Mouse (Mus musculus): ENCODE measurements around the gene Inhbc. TPM values are rescaled to one million over a fixed set of nuclear protein-coding genes. Genes with fewer than 3 reads are reported as not detected.
"Not testable (repeated sequence)": the region's sequence is repeated elsewhere in the genome, so short reads cannot be mapped to it uniquely, and the experiment has no call there.

Gene Inhbc
- polyA plus RNA-seq, 2 experiments, result not detected

DNA sequence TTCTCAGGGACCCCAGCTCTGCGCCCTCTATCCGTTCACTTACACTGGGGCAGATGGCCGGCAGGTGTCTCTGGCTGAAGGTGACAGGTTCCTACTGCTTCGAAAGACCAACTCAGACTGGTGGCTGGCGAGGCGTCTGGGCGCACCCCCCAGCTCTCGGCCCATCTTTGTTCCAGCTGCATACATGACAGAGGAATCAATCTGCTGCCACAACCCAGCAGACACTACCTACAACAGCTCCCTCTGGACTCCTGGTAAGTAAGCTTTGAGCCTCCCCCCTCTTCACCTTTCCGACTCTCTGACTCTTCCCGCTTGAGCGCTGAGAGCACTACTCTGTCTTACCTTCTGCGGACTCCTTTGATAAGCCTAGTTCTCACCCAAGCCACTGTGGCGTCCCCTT is 48.1 kb downstream of the Inhbc start:
- H3K27me3 ChIP-seq (ENCODE audit: control insufficient read depth, insufficient read depth, low read length), result peaks cover 15% of the 10 kb centered on the region
- 51% methylated on average over 13 of the region's 13 CpGs for WGBS
- no peak for DNase-seq (ENCODE audit: low spot score)
- H3K27ac ChIP-seq (replicated peaks; ENCODE audit: low read depth, low read length), result no peak overlapping the region
- peaks cover 8% of the 10 kb centered on the region; the same call in 1 of the 2 replicates for H3K4me1 ChIP-seq (ENCODE audit: control insufficient read depth, insufficient read depth, low read length)
- no peak for TF ChIP-seq POLR2A (IDR thresholded peaks at IDR 0.05; ENCODE audit: borderline replicate concordance, extremely low read depth, insufficient read depth, insufficient read length)
- no peaks in the 10 kb centered on the region for H3K36me3 ChIP-seq (ENCODE audit: control insufficient read depth, insufficient read depth, low read length)
- H3K4me3 ChIP-seq (replicated peaks; ENCODE audit: low read length), result no peak overlapping the region
- no peak overlapping the region for H3K9ac ChIP-seq (ENCODE audit: low read depth, low read length, severe bottlenecking)
- no peaks in the 10 kb centered on the region for H3K9me3 ChIP-seq (ENCODE audit: control insufficient read depth, low read length)
- ATAC-seq (ENCODE audit: low FRiP score, low read depth), result no peak
- H3K4me2 ChIP-seq (replicated peaks; ENCODE audit: low read depth, low read length, severe bottlenecking), result no peak overlapping the region

DNA sequence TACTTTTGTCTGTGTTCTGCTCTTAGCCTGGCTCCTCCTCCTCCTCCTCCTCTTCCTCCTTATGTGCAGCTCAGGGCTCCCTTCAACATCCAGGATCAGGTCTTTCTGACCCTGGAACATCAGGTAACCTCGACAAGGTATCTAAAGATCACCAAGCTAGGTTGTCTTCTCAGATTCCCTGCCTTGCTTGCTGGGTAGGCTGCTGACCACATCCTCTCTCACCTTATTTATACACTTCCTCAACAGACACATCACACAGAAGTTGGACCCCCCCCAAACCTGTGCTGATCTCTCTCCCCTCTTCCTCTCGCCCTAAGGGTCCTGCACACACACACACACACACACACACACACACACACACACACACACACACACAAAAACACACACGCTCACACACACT is 48.6 kb downstream of the Inhbc start, which contains the start of gene Arhgap9:
Gene Arhgap9, plus strand, starts transcription at position 344 of the 400 bp plus-strand sequence.
- 73% methylated on average over 3 of the region's 3 CpGs for WGBS
- no peaks in the 10 kb centered on the region for H3K9me3 ChIP-seq (ENCODE audit: control insufficient read depth, low read length)
- DNase-seq (ENCODE audit: low spot score) (no peak), ATAC-seq (ENCODE audit: low FRiP score, low read depth) (no peak)
- no peak within 1 kb of the TSS for H3K9ac ChIP-seq (ENCODE audit: low read depth, low read length, severe bottlenecking)
- no peak within 1 kb of the TSS for H3K4me3 ChIP-seq (replicated peaks; ENCODE audit: low read length)
- no peak within 1 kb of the TSS for H3K4me2 ChIP-seq (replicated peaks; ENCODE audit: low read depth, low read length, severe bottlenecking)
- H3K4me1 ChIP-seq (ENCODE audit: control insufficient read depth, insufficient read depth, low read length), result peaks cover 8% of the 10 kb centered on the region; the same call in 1 of the 2 replicates
- TF ChIP-seq POLR2A (IDR thresholded peaks at IDR 0.05; ENCODE audit: borderline replicate concordance, extremely low read depth, insufficient read depth, insufficient read length), result no peak
- peaks cover 10% of the 10 kb centered on the region for H3K27me3 ChIP-seq (ENCODE audit: control insufficient read depth, insufficient read depth, low read length)
- no peak within 1 kb of the TSS for H3K27ac ChIP-seq (replicated peaks; ENCODE audit: low read depth, low read length)
- no peaks in the 10 kb centered on the region for H3K36me3 ChIP-seq (ENCODE audit: control insufficient read depth, insufficient read depth, low read length)

DNA sequence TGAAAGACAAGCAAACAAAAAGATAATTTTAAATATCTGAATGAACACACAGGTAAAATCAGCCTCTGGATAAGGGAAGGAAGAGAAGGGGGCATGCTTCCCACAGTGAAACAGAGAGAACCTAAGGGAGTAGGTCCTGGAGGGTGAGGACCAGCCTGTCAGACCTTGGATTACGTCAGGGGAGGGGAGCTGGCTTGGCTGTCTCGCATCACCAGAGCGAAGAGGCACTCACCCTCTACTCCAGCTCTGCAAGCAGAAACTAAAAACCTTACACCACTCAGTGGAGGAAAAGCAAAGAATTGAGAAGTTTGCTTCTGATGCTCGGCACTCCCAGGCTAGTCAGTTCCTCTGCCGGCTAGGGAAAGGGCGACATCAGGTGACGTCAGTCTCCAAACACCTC is 50.3 kb downstream of the Inhbc start:
- H3K36me3 ChIP-seq (ENCODE audit: control insufficient read depth, insufficient read depth, low read length), result no peaks in the 10 kb centered on the region
- no peaks in the 10 kb centered on the region for H3K27me3 ChIP-seq (ENCODE audit: control insufficient read depth, insufficient read depth, low read length)
- H3K9me3 ChIP-seq (ENCODE audit: control insufficient read depth, low read length), result no peaks in the 10 kb centered on the region
- no peak overlapping the region for H3K9ac ChIP-seq (ENCODE audit: low read depth, low read length, severe bottlenecking)
- ATAC-seq (ENCODE audit: low FRiP score, low read depth) (no peak), DNase-seq (ENCODE audit: low spot score) (no peak)
- TF ChIP-seq POLR2A (IDR thresholded peaks at IDR 0.05; ENCODE audit: borderline replicate concordance, extremely low read depth, insufficient read depth, insufficient read length), result no peak
- H3K4me2 ChIP-seq (replicated peaks; ENCODE audit: low read depth, low read length, severe bottlenecking), result no peak overlapping the region
- no peak overlapping the region for H3K4me3 ChIP-seq (replicated peaks; ENCODE audit: low read length)
- no peak overlapping the region for H3K27ac ChIP-seq (replicated peaks; ENCODE audit: low read depth, low read length)
- WGBS, result 68% methylated on average over 7 of the region's 7 CpGs
- H3K4me1 ChIP-seq (ENCODE audit: control insufficient read depth, insufficient read depth, low read length), result no peaks in the 10 kb centered on the region

DNA sequence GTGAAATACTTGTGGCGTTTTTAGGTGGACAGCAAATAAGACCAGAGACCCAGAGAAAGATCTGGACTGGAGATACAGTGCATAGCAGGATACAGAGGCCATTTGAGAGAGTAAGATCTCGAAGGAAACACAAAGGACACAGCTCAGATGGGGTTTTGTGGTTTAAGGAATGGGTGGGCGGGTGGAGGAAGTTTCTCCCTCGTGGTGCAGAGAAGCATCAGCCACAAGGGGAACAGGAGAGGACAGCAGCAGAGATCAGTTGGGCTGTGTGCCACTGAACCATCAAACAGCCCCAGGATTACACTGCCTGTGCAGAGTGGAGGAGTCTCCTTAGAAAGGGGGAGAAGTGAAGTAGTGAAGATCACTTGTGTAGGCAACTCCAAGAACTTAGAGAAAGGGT is 52.2 kb downstream of the Inhbc start:
- no peak for TF ChIP-seq POLR2A (IDR thresholded peaks at IDR 0.05; ENCODE audit: borderline replicate concordance, extremely low read depth, insufficient read depth, insufficient read length)
- DNase-seq (ENCODE audit: low spot score) (no peak), ATAC-seq (ENCODE audit: low FRiP score, low read depth) (no peak)
- 41% methylated on average over 4 of the region's 4 CpGs for WGBS
- H3K4me1 ChIP-seq (ENCODE audit: control insufficient read depth, insufficient read depth, low read length), result no peaks in the 10 kb centered on the region
- H3K4me3 ChIP-seq (replicated peaks; ENCODE audit: low read length), result no peak overlapping the region
- no peak overlapping the region for H3K27ac ChIP-seq (replicated peaks; ENCODE audit: low read depth, low read length)
- H3K9me3 ChIP-seq (ENCODE audit: control insufficient read depth, low read length), result no peaks in the 10 kb centered on the region
- H3K9ac ChIP-seq (ENCODE audit: low read depth, low read length, severe bottlenecking), result no peak overlapping the region
- no peaks in the 10 kb centered on the region for H3K36me3 ChIP-seq (ENCODE audit: control insufficient read depth, insufficient read depth, low read length)
- H3K27me3 ChIP-seq (ENCODE audit: control insufficient read depth, insufficient read depth, low read length), result no peaks in the 10 kb centered on the region
- no peak overlapping the region for H3K4me2 ChIP-seq (replicated peaks; ENCODE audit: low read depth, low read length, severe bottlenecking)

DNA sequence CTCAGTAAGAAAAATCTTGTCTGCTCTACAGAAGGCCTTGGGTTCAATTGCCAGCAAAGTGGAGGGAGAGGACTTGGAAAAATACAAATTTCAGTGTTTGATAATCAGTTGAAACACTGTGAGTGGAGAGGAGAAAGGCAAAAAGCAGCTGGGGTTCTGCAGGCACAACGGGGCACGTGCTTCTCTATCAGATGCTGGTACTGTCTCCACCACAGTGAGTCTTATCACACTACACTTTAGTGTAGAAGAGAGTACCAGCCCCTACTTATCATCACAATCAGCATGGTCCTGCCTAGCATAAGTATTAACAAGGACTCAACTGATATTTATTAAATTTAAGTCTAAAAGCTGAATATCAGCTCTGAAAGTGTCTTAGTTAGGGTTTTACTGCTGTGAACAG is 53.0 kb downstream of the Inhbc start:
- 77% methylated on average over 2 of the region's 2 CpGs for WGBS
- H3K4me1 ChIP-seq (ENCODE audit: control insufficient read depth, insufficient read depth, low read length), result no peaks in the 10 kb centered on the region
- TF ChIP-seq POLR2A (IDR thresholded peaks at IDR 0.05; ENCODE audit: borderline replicate concordance, extremely low read depth, insufficient read depth, insufficient read length), result no peak
- no peak overlapping the region for H3K9ac ChIP-seq (ENCODE audit: low read depth, low read length, severe bottlenecking)
- no peak overlapping the region for H3K27ac ChIP-seq (replicated peaks; ENCODE audit: low read depth, low read length)
- no peaks in the 10 kb centered on the region for H3K9me3 ChIP-seq (ENCODE audit: control insufficient read depth, low read length)
- no peak for DNase-seq (ENCODE audit: low spot score)
- no peak overlapping the region for H3K4me2 ChIP-seq (replicated peaks; ENCODE audit: low read depth, low read length, severe bottlenecking)
- H3K27me3 ChIP-seq (ENCODE audit: control insufficient read depth, insufficient read depth, low read length), result no peaks in the 10 kb centered on the region
- H3K4me3 ChIP-seq (replicated peaks; ENCODE audit: low read length), result no peak overlapping the region
- no peak for ATAC-seq (ENCODE audit: low FRiP score, low read depth)
- H3K36me3 ChIP-seq (ENCODE audit: control insufficient read depth, insufficient read depth, low read length), result no peaks in the 10 kb centered on the region

DNA sequence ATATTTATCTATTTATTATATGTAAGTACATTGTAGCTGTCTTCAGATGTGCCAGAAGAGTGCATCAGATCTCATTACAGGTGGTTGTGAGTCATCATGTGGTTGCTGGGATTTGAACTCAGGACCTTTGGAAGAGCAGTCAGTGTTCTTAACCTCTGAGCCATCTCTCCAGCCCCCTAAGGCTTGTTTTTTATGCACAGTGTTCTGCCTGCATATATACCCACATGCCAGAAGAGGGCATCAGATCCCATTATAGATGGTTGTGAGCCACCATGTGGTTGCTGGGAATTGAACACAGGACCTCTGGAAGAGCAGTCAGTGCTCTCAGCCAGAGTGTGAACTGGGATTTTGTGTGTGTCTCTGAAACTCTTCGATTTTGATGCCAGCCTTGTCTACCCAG is 55.3 kb downstream of the Inhbc start:
- H3K9ac ChIP-seq (ENCODE audit: low read depth, low read length, severe bottlenecking); H3K27ac ChIP-seq (replicated peaks; ENCODE audit: low read depth, low read length); H3K4me3 ChIP-seq (replicated peaks; ENCODE audit: low read length); H3K4me1 ChIP-seq (ENCODE audit: control insufficient read depth, insufficient read depth, low read length); H3K27me3 ChIP-seq (ENCODE audit: control insufficient read depth, insufficient read depth, low read length); DNase-seq (ENCODE audit: low spot score); H3K9me3 ChIP-seq (ENCODE audit: control insufficient read depth, low read length); H3K36me3 ChIP-seq (ENCODE audit: control insufficient read depth, insufficient read depth, low read length); ATAC-seq (ENCODE audit: low FRiP score, low read depth); H3K4me2 ChIP-seq (replicated peaks; ENCODE audit: low read depth, low read length, severe bottlenecking): not testable (repeated sequence)
- 83% methylated on average over 1 of the region's 1 CpGs for WGBS

DNA sequence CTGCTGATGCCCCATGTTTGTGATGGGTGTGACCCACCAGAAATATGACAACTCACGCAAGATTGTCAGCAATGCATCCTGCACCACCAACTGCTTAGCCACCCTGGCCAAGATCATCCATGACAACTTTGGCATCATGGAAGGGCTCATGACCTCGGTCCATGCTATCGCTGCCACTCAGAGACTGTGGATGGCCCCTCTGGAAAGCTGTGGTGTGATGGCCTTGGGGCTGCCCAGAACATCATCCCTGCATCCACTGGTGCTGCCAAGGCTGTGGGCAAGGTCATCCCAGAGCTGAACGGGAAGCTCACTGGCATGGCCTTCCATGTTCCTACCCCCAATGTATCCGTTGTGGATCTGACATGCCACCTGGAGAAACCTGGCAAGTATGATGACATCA is 56.7 kb downstream of the Inhbc start:
- not testable (repeated sequence) for H3K9me3 ChIP-seq (ENCODE audit: control insufficient read depth, low read length); ATAC-seq (ENCODE audit: low FRiP score, low read depth); DNase-seq (ENCODE audit: low spot score); H3K27ac ChIP-seq (replicated peaks; ENCODE audit: low read depth, low read length); H3K36me3 ChIP-seq (ENCODE audit: control insufficient read depth, insufficient read depth, low read length); H3K27me3 ChIP-seq (ENCODE audit: control insufficient read depth, insufficient read depth, low read length); H3K4me2 ChIP-seq (replicated peaks; ENCODE audit: low read depth, low read length, severe bottlenecking); H3K4me1 ChIP-seq (ENCODE audit: control insufficient read depth, insufficient read depth, low read length); H3K9ac ChIP-seq (ENCODE audit: low read depth, low read length, severe bottlenecking); H3K4me3 ChIP-seq (replicated peaks; ENCODE audit: low read length)
- WGBS, result 93% methylated on average over 5 of the region's 5 CpGs

All from limb, embryonic 14.5 days (tissue).